Mouse (Mus musculus) kidney, postnatal 36 days (tissue): Measurements from ENCODE around the gene Fgfr2.

Experiments
- DNase-seq, 2 experiments: peaks; one replicate each; pipeline ENCODE4 v3.0.0; 2021 to 2022; ENCODE audit warnings: mixed read lengths in 2 of 2

The Fgfr2 gene

GRCm38 (mm10) chr7:130315221-130315620 is 2807.9 kb downstream of the Fgfr2 start:
- DNase-seq = no peak

GRCm38 (mm10) chr7:130314658-130315057 is 2808.5 kb downstream of the Fgfr2 start:
- no peak for DNase-seq

GRCm38 (mm10) chr7:130311362-130311761 is 2811.8 kb downstream of the Fgfr2 start:
- no peak for DNase-seq

- no peak for DNase-seq
Observed at GRCm38 (mm10) chr7:130309180-130309579, 2814.0 kb downstream of the Fgfr2 start.

- DNase-seq = no peak
Observed at GRCm38 (mm10) chr7:130307036-130307435, 2816.1 kb downstream of the Fgfr2 start.

GRCm38 (mm10) chr7:130304642-130305041 is 2818.5 kb downstream of the Fgfr2 start:
- DNase-seq = no peak

GRCm38 (mm10) chr7:130303464-130303863 is 2819.7 kb downstream of the Fgfr2 start:
- no peak for DNase-seq

GRCm38 (mm10) chr7:130300606-130301005 is 2822.5 kb downstream of the Fgfr2 start:
- no peak for DNase-seq

- DNase-seq = no peak
Observed at GRCm38 (mm10) chr7:130298926-130299594, 2824.1 kb downstream of the Fgfr2 start.

GRCm38 (mm10) chr7:130291179-130291578 is 2832.0 kb downstream of the Fgfr2 start:
- no peak for DNase-seq

GRCm38 (mm10) chr7:130289428-130289790 is 2833.7 kb downstream of the Fgfr2 start:
- no peak for DNase-seq

GRCm38 (mm10) chr7:130288719-130289427 is 2834.3 kb downstream of the Fgfr2 start:
- no peak for DNase-seq

- DNase-seq = no peak
Observed at GRCm38 (mm10) chr7:130288248-130288647, 2834.9 kb downstream of the Fgfr2 start.

- DNase-seq = no peak
Observed at GRCm38 (mm10) chr7:130278738-130279705, 2844.1 kb downstream of the Fgfr2 start.

- DNase-seq = no peak
Observed at GRCm38 (mm10) chr7:130278000-130278737, 2845.0 kb downstream of the Fgfr2 start.

- peak; percentile 69 to 91 for DNase-seq
Observed at GRCm38 (mm10) chr7:130273265-130273664, 2849.9 kb downstream of the Fgfr2 start.

- peak in 1 of 2 experiments; percentile 47 for DNase-seq
Observed at GRCm38 (mm10) chr7:130270807-130271206, 2852.3 kb downstream of the Fgfr2 start.

- DNase-seq = no peak
Observed at GRCm38 (mm10) chr7:130269124-130269867, 2853.9 kb downstream of the Fgfr2 start.

- DNase-seq = peak in 1 of 2 experiments; percentile 53
Observed at GRCm38 (mm10) chr7:130267099-130267498, 2856.1 kb downstream of the Fgfr2 start.

GRCm38 (mm10) chr7:130266166-130266490 is 2857.0 kb downstream of the Fgfr2 start:
- DNase-seq = peak; percentile 71 to 87

GRCm38 (mm10) chr7:130265319-130266165 is 2857.6 kb downstream of the Fgfr2 start:
- DNase-seq = peak in 1 of 2 experiments; percentile 45
